Mouse (Mus musculus) cerebellum, adult 8-10 months (tissue): ENCODE measurements around the gene Txnip.

Experiments
- DNase-seq: peaks from one replicate; pipeline ENCODE4 v3.0.0; 2022

The Txnip gene

GRCm38 (mm10) chr3:96551890-96552289 is 5.9 kb upstream of the Txnip start:
- no peak for DNase-seq

- DNase-seq, result no peak
Observed at GRCm38 (mm10) chr3:96553601-96554000, 4.2 kb upstream of the Txnip start.

- DNase-seq, result no peak
Observed at GRCm38 (mm10) chr3:96554251-96554650, 3.5 kb upstream of the Txnip start.

- no peak for DNase-seq
Observed at GRCm38 (mm10) chr3:96555041-96555596, 2.6 kb upstream of the Txnip start.

GRCm38 (mm10) chr3:96555999-96556614 is 1.6 kb upstream of the Txnip start:
- DNase-seq, result no peak

- DNase-seq, result no peak
Observed at GRCm38 (mm10) chr3:96556651-96557635, 814 bp upstream of the Txnip start.

- no peak for DNase-seq
Observed at GRCm38 (mm10) chr3:96558159-96558558, 402 bp downstream of the Txnip start.

- no peak for DNase-seq
Observed at GRCm38 (mm10) chr3:96558668-96559196, 975 bp downstream of the Txnip start.

- DNase-seq, result no peak
Observed at GRCm38 (mm10) chr3:96559398-96559910, 1.7 kb downstream of the Txnip start.

GRCm38 (mm10) chr3:96559911-96560850 is 2.4 kb downstream of the Txnip start:
- no peak for DNase-seq

GRCm38 (mm10) chr3:96560881-96561668 is 3.3 kb downstream of the Txnip start:
- DNase-seq, result no peak

- DNase-seq, result no peak
Observed at GRCm38 (mm10) chr3:96561946-96562681, 4.4 kb downstream of the Txnip start.

- no peak for DNase-seq
Observed at GRCm38 (mm10) chr3:96563267-96563666, 5.5 kb downstream of the Txnip start.

- no peak for DNase-seq
Observed at GRCm38 (mm10) chr3:96563911-96564632, 6.3 kb downstream of the Txnip start.

GRCm38 (mm10) chr3:96564633-96565032 is 6.9 kb downstream of the Txnip start:
- DNase-seq, result no peak

- no peak for DNase-seq
Observed at GRCm38 (mm10) chr3:96565105-96565504, 7.3 kb downstream of the Txnip start.

GRCm38 (mm10) chr3:96566661-96567450 is 9.1 kb downstream of the Txnip start:
- no peak for DNase-seq

- DNase-seq, result no peak
Observed at GRCm38 (mm10) chr3:96568605-96569004, 10.8 kb downstream of the Txnip start.

- no peak for DNase-seq
Observed at GRCm38 (mm10) chr3:96569506-96569905, 11.7 kb downstream of the Txnip start.
